Mouse (Mus musculus) urinary bladder, postnatal 0 days (tissue): Measurements from ENCODE around the gene Acrv1. TPM values are rescaled to one million over a fixed set of nuclear protein-coding genes. Genes with fewer than 3 reads are reported as not detected.

ENCODE experiments used
- polyA plus RNA-seq: library from polyadenylated mRNA; unstranded; fragments of >200 nt; fragmentation: Nextera tagmentation; extraction: Ambion mirVana; gene quantifications from 2 replicates; pipeline ENCODE4 v1.2.1, GENCODE M21; 2015

Acrv1 gene
- polyA plus RNA-seq = not detected in 2 replicates

GRCm38 (mm10) chr9:36692920-36693319, at the start of gene Acrv1:
Acrv1 (plus strand) TSS chr9:36693220.

GRCm38 (mm10) chr9:36643276-36643675, 49.7 kb upstream of the Acrv1 start, which contains the start of gene A630095E13Rik:
A630095E13Rik (minus strand) TSS chr9:36643376.

GRCm38 (mm10) chr9:36727034-36727755, 34.2 kb downstream of the Acrv1 start, which contains the start of gene Chek1:
Chek1 (minus strand) TSS chr9:36727065.

Other genes starting within 250 kb of the Acrv1 start
- gene Gm9513, start 217.6 kb upstream of the Acrv1 start, polyA plus RNA-seq = not detected in 2 replicates
- gene Gm5615, start 151.3 kb upstream of the Acrv1 start, polyA plus RNA-seq = not detected in 2 replicates
- gene Gm17689, start 110.6 kb upstream of the Acrv1 start, polyA plus RNA-seq = not detected in 2 replicates
- gene A630095E13Rik, start 49.8 kb upstream of the Acrv1 start, polyA plus RNA-seq = not detected in 2 replicates
- 8.0 and 8.5 TPM in 2 replicates for gene Chek1, start 33.8 kb downstream of the Acrv1 start, polyA plus RNA-seq
- 158 and 189 TPM in 2 replicates for gene Stt3a, start 74.5 kb downstream of the Acrv1 start, polyA plus RNA-seq
- 106 and 124 TPM in 2 replicates for gene Ei24, start 104.2 kb downstream of the Acrv1 start, polyA plus RNA-seq
- gene Fez1, start 128.6 kb downstream of the Acrv1 start, polyA plus RNA-seq = 9.8 and 10.6 TPM in 2 replicates